Mouse (Mus musculus): ENCODE data around the gene Nabp1. TPM values are rescaled to one million over a fixed set of nuclear protein-coding genes. Genes with fewer than 3 reads are reported as not detected.
"Not testable (repeated sequence)": the region's sequence is repeated elsewhere in the genome, so short reads cannot be mapped to it uniquely, and the experiment has no call there.

Gene Nabp1
- total RNA-seq, 2 experiments from 2014 or later = 14.6 to 19.4 TPM

- DNase-seq; intact Hi-C loops (cut with DNase I): not testable (repeated sequence)
These were observed 57.2 kb downstream of the Nabp1 start for GRCm38 (mm10) chr1:51421029-51421428.

DNA sequence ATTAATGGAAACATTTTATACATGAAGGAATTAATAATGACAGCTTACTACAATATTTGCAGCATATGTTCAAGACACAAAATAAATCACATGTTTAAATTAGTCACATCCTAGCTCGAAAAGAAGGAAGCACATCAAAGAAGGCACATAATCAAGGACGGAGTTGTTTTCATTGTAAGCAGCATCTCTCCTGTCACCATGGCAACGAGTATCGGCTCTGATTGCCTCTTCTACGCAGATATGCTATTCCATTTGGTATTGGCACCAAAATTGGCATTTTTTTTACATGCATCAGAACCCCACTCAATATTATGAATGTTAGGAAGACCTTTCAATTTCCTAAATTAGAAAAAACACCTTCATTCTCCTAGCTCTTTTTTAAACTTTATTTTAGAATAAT is 59.5 kb downstream of the Nabp1 start:
- intact Hi-C loops (cut with DNase I) = no loop called here
- DNase-seq = no peak

Other genes with a start within 250 kb of the Nabp1 start
- gene Cavin2, start 189.3 kb downstream of the Nabp1 start, total RNA-seq (2021) = 10 to 100 TPM; 34.7 to 35.9 TPM